Mouse (Mus musculus): ENCODE data around the gene Gm45618.
A peak's percentile ranks its signal among the peaks of the same experiment; 100 is the strongest.

Gm45618 gene

DNA sequence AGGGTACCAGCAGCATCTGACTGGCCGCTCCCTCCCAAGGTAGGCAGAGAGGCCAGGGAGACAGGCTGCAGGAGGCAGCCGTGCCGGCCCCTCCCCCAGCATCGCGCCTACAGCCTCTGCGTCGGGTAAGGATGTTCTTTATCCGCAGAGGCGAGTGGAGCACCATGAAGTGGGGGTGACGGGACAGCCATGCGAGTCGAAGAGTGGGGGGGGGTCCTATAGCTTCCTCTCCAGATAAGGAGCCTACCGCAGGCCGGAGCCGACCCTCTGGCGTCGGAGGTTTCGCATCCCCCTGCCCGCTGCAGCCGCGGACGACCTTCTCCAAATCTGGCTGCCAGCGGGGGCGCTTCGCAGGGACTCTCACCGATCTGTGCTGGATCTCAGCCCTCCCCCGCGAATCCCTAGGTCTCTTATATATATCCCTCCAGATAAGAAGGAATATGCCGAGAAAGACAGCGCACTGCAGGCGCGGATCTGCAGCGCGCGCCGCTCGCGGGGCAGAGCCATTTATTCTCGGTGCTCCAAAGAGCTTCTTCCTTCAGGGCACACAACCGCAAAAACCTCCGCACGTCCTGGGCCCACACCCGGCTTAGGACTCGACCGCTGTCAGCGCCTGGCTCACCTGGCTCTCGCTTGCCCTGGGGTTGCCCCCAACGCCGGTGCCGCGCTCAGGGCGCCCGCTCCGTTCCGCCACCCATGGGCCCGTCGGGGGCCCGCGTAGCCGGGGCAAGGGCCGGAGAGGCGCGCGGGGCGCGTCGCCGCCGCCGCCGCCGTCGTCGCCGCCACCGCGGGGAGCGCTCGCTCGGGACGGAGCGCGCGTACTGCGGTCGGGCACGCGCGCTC is 26.0 kb downstream of the Gm45618 start:
- DNase-seq (ENCODE audit: low spot score), result no peak

- DNase-seq (ENCODE audit: low spot score), result no peak
These were observed 26.8 kb downstream of the Gm45618 start for GRCm38 (mm10) chr7:142093696-142094240.

GRCm38 (mm10) chr7:142092991-142093390 is 27.5 kb downstream of the Gm45618 start:
- no peak for DNase-seq (ENCODE audit: low spot score)

- DNase-seq (ENCODE audit: low spot score), result no peak
These were observed 28.7 kb downstream of the Gm45618 start for GRCm38 (mm10) chr7:142091848-142092247.

DNA sequence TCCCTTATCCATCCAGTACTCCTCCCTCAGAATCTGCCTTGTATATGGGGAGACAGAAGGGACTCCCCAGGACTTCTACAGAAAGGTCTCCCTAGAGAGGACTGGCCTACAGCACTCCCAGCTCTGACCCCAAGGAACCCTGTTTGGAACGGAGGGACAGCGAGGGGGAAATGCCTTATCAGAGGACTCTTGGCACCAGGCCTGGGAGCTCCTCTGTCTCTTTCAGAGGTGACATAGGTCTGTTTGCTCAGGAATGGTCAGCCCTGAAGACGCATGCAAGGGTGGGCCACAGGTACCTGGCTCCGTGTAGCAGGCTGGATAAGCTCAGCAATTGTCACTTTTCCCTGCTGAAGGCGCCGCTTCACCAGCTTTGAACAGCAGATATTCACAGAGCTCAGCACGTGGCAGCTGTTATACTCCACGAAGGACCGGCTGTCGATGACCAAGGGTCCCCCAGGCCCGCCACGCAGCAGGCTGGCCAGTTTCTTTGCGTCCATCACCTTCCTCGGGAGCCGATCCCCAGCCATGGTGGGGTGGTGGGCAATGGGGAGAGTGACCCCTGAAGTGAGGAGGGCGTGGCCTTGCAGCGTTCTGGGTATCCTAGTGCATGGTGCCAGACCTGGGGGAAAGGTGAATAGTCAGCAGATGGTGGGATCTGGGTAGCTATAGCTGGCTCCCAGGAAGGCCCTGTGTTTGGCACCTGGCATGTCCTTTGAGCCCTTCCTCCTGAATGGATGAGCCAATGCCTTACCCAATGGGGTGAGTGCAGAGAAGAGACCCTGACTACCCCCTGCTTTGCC is 30.7 kb downstream of the Gm45618 start:
- DNase-seq (ENCODE audit: low spot score), result no peak

GRCm38 (mm10) chr7:142088886-142089285 is 31.6 kb downstream of the Gm45618 start:
- no peak for DNase-seq (ENCODE audit: low spot score)

- DNase-seq (ENCODE audit: low spot score), result no peak
These were observed 33.4 kb downstream of the Gm45618 start for GRCm38 (mm10) chr7:142087069-142087652.

DNA sequence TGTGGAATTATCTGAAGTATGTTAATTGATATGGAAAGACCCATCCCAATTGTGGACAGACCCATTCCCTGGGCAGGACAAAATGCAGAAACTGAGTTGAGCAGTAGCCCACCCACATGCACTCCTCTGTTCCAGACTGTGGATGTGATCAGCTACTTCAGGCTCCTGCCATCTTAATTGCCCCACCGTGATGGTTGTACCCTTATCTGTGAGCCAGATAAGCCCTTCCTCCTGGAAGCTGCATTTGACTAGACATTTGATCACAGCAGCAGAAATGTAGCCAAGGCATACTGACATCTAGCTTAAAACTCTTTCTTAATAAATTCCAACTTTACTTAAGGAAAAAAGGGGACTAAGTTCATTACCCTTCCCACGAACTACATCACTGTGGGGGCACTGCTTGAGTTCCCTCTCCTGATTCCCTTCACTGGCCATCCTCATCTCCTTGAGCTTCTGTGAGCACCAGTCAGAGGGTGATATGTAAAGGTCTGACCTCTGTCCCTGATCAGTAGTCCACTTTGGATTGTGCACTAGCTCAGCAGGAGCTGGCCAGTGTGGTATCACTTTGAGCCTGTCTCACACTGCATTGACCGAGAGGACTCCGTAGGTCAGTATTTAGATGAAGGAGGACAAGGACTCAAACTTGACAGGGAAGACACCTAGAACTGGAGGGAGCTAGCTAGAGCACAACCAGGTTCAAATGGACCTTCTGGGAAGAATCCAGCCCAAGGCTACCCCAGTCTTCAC is 34.2 kb downstream of the Gm45618 start:
- no peak for DNase-seq (ENCODE audit: low spot score)

DNA sequence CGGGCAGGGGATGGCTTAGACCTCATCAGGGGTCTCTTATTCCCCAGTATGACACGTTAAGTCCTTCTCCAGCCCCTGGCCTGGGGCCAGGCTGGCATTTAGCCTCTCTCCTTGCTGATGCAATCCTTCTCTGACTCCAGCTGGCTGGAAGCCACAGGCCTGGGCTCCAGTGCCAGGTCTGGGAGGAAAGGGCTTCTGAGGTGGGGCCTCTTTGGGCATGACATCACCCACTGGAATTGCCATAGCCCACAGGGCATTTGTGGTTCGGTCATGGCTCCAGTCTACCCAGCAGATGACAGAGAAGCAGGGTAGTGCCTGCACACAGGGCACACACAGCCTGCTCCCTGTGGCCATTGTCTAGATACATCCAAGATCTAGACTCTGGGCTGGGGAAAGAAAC is 35.7 kb downstream of the Gm45618 start:
- peak; percentile 85 for DNase-seq (ENCODE audit: low spot score)

- no peak for DNase-seq (ENCODE audit: low spot score)
These were observed 36.1 kb downstream of the Gm45618 start for GRCm38 (mm10) chr7:142084395-142084794.

DNA sequence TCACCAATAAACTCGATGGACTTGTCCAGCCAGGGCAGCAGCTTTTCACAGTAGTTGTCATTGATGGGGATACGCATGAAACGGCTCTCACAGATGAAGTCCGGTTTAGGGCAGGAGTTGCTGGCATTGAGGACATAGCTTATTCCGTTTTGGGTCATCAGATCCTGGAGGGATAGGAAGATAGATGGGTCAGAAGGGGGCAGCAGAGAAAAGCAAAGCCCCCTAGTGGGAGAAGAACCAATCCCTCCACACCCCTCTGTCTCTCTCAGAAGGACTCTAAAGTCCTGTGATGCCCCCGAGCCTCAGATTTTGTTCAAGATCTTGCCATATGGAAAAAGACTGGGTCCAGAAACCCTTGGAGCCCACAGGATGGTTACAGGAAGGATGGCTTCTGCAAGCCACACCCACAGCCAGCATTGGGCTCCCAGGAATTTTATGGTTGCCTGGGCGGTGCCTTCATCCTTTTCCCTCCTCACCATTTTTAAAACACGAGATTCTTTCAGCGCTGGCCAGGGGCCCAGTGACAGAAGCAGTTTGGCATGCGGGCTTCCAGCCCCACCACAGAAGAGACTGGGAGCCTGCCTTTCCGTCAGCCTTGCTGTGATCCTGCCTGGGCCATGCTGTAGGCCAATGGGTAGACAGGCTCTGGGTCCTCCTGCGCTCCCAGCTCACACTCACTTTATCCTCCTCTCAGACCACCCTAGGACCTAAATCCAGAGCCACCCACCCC is 36.8 kb downstream of the Gm45618 start:
- peak; percentile 77 for DNase-seq (ENCODE audit: low spot score)

- no peak for DNase-seq (ENCODE audit: low spot score)
These were observed 37.9 kb downstream of the Gm45618 start for GRCm38 (mm10) chr7:142082607-142083006.

DNA sequence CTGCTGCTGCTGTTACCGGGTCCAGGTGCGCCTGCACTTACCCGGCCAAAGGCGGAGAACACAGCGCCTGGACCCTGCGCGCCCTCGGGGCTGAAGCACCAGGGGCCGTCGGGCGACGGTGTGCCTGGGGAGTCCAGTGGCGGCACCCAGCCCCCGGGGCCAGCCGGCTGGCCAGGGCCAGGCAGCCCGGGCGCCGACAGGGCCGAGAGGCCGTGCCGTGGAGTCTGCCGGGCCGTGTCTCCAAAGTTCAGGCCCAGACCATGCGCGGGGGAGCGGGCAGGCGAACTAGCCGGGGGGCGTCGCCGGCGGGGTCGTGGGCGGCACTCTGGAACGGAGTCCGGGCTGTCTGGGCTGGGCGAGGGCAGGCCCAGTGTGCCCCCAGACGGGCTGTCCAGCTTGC is 38.4 kb downstream of the Gm45618 start:
- DNase-seq (ENCODE audit: low spot score), result no peak

GRCm38 (mm10) chr7:142081736-142082135 is 38.8 kb downstream of the Gm45618 start:
- no peak for DNase-seq (ENCODE audit: low spot score)

- no peak for DNase-seq (ENCODE audit: low spot score)
These were observed 39.7 kb downstream of the Gm45618 start for GRCm38 (mm10) chr7:142080876-142081275.

DNA sequence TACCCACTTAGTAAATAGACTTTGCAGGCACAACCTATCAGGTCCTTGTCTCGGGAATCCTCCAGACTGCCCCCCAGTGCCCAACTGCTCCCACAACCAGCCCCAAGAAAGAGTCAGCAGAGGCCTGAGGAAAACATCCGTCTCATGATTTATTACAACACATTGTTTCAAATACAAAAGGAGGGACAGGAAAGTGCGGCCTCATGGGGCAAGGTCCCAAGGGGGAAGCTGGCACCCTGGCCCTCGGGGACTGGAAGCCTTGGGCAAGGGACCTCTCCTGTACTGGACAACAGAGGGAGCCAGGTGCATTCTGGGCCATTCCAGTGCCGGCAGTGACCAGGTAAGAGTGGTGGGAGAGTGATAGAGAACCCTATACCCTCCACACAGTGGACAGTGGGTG is 41.2 kb downstream of the Gm45618 start:
- peak; percentile 44 for DNase-seq (ENCODE audit: low spot score)

- no peak for DNase-seq (ENCODE audit: low spot score)
These were observed 43.4 kb downstream of the Gm45618 start for GRCm38 (mm10) chr7:142077138-142077537.

DNA sequence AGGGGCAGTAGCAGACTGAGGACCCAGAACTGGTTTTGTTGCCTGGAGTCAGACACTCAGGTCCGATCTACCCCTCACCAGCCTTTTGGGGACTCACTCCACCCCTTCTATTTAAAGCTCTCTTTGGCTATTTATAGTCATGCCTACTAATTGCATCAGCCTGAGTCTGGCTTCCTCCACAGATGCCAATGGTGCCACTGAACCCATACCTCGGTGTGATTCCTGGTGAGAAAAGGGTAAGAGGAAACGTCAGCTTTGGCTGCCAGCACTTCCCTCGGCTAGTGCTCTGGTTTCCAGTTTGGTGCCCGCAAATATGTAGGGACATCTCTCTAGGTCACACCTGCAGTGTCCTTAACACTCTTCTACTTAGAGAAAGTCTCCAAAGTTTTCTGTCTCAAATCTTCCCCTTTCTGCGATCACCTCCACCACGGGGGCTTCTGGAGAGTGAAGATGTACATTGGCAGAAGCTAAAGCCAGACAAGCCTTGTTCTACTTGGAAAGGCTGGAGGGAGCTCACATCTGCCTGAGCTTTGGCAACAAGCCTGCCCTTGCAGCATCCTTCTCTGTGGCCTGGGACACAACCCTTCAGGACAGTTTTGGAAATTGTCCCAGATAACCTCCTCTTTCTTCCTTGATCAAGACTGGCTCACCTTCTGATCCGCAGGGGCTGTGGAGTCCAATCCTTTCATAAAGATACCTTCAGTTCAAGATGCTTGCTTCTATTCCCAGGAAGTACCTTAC is 46.2 kb downstream of the Gm45618 start:
- no peak for DNase-seq (ENCODE audit: low spot score)

DNA sequence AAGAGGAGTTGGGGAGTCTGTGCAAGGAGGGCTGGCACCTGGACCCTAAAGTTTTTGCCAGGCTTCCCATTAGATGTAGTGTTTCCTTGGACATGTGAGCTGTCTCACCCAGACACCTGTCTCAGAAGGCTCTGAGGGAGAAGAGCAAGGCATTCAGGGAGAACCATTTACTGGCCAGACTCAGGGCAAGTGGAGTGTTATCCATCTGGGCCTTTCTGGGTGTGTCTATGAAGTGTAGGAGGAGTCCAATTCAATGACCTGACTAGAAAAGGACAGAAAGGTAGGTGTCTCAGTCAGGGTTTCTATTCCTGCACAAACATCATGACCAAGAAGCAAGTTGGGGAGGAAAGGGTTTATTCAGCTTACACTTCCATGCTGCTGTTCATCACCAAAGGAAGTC is 48.8 kb downstream of the Gm45618 start:
- DNase-seq (ENCODE audit: low spot score), result no peak

DNA sequence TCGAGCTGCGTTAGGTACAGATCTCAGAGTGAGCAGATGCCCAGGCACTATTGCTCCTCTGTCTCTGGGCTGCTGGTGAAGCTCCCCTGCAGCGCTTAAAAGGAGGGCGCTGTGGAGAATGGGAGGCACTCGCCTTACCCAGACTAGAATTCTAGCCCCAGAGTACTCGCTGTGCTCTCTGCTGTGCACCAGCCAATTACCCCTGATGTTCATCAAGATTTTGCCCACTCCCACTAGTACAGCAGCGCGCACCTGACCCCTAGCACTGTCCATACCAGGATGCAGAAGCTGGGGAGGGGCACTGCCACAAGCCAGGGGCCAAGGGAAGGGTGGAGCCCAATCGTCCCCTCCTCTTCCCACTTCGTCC is 49.3 kb downstream of the Gm45618 start:
- no peak for DNase-seq (ENCODE audit: low spot score)
